Mouse (Mus musculus) telencephalon, adult 2 months (tissue): ENCODE measurements around the gene Synj1.

Experiments
- DNase-seq: peaks from one replicate; pipeline ENCODE4 v3.0.0-alpha.2; 2011; ENCODE audit warnings: low read depth, low spot score

The Synj1 gene

GRCm38 (mm10) chr16:91009942-91010529 lies 1.1 kb downstream of the Synj1 start:
- no peak for DNase-seq

GRCm38 (mm10) chr16:91004915-91005538 lies 6.1 kb downstream of the Synj1 start:
- no peak for DNase-seq

DNA sequence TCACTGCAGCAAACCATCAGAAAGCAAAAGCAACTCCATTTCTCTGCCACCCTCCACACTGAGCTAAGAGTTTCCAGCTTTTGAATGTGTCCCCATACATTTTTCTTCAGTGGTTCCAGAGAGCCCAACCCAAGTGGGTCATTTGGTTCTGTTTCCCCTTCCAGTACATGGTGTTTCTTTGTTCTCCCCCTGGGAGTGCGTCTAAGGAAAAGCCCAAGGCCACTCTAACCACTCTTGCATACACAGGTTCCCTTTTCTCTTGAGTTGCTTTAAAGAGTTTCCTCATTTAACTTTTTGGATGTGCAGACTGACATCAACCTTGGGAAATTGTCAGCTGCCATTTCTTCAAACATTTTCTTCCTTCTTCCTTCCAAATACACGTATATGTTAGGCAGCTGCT lies 10.0 kb downstream of the Synj1 start:
- DNase-seq, result no peak

DNA sequence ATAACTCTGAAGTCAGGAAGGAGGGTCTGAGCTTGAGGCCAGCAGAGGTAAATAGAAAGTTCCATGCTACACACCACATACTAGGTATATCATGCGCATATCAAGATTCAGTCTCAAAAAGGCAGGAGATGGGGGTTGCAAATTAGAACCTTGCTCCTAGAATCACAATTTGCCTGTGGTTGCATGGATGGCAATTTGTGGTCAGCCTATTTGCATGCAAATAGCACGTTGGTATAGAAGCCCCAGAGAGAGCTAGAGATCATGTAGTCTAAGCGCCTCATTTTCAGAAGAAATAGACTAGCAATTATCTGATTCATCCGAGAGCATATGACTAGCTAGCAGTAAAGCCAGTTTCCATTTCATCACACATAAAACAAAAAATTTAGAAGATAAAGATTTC lies 11.3 kb downstream of the Synj1 start:
- DNase-seq, result no peak

DNA sequence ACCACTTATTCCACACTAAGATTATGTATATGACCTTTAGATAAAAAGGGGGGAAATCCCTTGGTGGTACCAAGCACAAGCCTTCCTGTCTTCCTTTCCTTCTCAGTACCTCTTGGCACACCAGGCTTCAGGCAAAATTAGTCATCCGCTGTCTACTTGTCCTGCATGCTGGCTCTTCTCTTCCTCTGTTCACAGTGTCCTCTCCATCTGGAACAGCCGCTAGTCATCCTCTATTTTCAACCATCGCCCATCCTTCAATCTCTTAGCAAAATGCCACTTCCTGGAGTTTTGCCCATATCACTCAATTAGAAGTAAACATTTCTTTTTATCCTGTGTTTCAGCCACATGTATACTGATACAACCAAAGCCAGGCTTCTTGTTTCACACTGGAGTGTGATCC lies 13.3 kb downstream of the Synj1 start:
- no peak for DNase-seq

DNA sequence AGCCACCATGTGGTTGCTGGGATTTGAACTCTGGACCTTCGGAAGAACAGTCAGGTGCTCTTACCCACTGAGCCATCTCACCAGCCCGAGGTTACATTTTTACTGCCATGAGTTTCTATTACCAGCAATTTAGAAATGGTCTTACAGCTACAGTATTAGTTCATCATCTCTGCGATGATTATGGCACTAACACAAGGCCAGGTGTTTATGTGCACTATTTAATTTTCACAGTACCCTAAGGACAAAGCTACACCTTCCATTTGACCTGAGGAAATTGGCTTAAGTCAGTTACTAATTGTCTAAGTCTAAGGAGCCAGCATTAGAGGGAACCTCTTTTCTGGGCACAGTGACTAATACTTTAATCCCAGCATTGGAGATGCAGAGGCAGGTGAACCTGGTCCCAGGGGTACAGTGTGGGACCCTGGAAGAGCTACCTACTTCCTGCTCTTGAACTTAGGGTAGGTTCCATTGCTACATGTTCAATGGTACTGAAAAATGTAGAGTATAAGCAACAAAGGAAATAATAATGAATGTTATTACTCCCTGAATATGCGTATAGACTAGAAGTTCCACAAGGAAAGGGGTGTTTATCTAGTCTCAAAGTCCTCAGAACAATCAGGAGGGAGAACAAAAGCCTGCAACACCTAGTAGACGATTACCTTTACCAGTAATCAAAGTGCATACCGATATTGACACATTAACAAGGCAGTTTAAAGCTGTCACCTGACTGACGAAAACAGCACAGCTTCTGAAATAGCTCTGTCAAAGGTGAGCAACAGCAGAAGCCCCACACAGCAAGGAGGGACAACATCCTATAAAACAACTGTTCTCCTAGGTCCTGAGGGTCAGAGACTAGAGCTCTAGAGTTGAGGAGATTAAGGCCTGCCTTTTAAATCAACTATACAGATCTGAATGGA lies 14.5 kb downstream of the Synj1 start:
- no peak for DNase-seq

GRCm38 (mm10) chr16:90995498-90995897 lies 15.6 kb downstream of the Synj1 start:
- no peak for DNase-seq

GRCm38 (mm10) chr16:90995023-90995422 lies 16.1 kb downstream of the Synj1 start:
- no peak for DNase-seq

DNA sequence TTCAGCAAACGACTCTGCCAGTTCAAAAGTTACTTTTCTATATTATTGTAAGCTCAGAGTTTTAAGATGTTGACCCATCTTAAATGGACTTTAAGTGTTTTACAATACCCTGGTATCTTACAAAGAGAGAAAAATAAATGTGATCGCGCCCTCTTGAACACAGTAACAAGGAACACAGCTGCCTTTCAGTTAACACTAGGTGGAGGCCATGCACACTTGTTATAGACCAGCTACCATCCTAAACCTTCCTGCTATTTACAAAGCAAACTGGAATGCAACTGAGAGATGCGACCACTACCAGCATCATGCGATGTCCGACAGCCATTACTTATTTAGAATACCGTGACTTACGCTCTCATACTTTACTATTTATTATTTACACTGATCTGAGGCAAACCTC lies 21.9 kb downstream of the Synj1 start:
- no peak for DNase-seq

DNA sequence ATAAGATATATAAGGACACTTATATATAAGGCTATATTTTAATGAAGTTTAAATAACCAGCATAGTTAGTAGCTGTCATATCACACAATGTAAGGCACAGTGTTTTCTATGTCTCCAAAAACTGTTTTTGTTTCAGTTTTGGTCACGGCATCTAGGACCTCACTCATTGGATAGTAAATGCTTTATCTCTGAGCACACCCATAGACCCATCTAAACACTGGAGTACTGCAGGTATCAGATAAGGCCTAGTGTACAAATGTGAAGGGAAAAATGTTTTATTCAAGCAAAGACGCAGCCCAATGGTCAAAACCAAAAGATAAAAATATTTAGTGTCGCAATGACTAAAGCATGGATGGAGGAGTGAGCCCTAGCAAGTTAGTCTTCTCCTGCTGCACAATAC lies 22.4 kb downstream of the Synj1 start:
- DNase-seq, result no peak

DNA sequence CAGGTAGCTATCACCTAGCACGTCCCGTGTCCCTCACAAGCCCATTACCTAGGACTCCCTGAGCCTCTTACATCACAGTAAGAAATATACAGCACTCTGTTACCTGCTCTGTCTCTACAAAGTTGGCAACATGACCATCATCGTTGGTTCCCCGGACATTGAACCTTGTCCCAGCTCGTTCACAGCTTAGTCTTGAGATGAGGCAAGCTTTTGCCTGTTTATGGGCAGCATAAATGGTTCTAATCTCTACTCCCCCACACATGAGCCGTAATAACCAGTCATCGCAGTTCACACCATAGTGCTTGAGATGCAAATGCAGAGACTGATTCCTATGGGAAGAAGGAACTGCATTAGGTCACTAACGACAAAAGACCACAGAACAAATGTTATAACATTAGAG lies 23.1 kb downstream of the Synj1 start:
- DNase-seq, result no peak

DNA sequence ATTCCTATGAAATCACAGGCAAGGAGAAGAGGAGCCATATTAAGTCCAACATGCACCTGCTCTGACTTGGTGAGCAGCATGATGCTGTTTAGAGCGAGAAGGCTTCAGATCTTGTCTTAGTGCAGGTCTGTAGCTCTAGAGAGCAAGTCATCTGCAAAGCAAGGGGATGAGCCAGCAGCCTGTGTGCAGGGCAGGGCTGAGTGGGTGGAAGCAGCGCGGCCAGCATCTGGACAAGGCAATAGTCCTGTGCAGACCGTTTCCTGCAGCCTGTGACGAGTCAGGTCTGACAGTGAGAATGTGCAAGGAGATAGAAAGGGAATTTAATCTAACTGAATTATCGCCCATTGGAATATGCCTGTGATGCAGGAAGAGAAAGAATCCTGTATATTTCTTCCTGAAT lies 40.1 kb downstream of the Synj1 start:
- no peak for DNase-seq

DNA sequence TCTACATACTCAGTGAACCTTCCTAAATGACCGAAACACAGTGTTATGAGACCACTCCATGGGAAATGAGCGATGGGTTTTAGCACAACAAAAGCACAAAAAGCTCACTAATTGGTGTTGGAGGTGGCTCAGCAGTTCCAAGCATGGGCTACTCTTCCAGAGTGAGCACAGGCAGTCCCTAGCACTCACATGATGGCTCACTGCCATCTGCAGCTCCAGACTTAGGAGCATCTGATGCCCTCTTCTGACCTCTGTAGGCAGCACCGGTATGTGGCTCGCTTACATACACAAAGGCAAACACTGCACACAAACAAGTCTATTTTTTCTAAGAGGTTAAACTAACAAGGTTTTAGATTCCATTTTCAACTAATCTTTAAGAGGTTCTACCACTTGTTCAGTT lies 44.9 kb downstream of the Synj1 start:
- no peak for DNase-seq

DNA sequence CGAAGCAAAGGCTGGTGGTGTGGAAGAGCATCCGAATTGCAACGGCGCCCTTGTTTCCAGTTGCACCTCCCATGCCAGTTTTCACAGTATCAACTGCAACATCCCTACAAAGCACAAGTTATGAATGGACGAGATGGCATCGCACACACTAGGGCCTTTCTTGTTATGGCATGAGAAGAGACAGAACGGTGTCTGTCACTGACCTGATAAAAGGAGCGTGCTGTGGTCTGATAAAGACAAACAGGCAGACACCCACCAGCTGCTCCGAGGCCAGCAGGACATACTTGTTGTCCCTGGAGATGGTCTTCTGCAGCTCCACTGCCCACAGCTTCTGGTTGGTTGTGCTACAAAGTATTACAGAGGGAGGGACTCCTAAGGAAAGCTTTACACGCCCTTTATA lies 46.8 kb downstream of the Synj1 start:
- no peak for DNase-seq

- DNase-seq, result no peak
These were observed 47.2 kb downstream of the Synj1 start for GRCm38 (mm10) chr16:90963866-90964265.

- DNase-seq, result no peak
These were observed 47.9 kb downstream of the Synj1 start for GRCm38 (mm10) chr16:90963231-90963630.

- DNase-seq, result peak; percentile 82
These were observed 52.6 kb downstream of the Synj1 start for GRCm38 (mm10) chr16:90958301-90959085.

- no peak for DNase-seq
These were observed 55.6 kb downstream of the Synj1 start for GRCm38 (mm10) chr16:90955494-90955893.

DNA sequence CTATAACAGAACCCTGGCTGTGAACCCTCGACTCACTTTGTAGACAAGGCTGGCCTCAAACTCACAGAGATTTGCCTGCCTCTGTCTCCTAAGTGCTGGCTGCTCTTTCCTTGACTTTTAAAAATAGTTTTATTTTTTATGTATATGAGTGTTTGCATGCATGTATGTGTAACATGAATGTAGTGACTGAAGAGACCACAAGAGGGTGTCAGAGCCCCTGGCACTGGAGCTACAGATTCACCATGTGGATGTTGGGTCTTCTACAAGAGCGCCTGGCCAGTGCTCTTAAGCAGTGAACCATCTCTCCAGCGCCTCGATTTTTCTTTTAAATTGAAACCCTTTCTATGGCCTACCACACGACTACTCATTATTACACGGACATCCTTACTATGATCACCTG lies 57.3 kb downstream of the Synj1 start:
- DNase-seq, result no peak

- DNase-seq, result no peak
These were observed 58.0 kb downstream of the Synj1 start for GRCm38 (mm10) chr16:90953147-90953546.

DNA sequence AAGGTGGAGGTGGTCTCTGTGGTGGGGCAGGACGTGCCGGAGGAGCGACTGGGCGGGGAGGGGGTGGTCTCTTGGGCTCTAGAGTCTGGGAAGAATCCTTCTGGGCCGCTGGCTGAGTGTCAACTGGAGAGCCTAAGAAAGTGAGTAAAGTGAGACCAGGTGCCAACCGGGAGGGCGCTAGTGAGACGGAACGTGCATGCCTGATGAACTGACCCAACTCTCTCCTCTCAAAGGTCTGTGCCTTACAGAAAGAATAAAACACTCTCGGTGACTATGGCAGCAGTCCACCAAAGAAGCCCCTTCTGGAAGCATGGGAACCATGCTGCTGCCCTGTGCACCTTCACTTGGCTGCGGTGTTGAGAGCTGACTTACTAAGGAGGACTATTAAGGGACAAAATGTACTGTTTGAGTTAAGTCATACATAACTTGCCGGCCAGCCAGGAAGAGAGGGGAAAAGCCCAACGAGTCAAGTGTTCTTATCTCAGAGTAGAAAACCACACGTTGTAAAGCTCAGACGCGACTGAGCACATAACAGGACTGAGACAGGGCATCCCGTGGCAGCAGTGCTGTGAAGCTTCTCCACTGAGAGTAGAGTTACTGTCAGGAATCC lies 60.6 kb downstream of the Synj1 start:
- no peak for DNase-seq

- DNase-seq, result no peak
These were observed 64.1 kb downstream of the Synj1 start for GRCm38 (mm10) chr16:90946977-90947376.
